Mouse (Mus musculus) telencephalon, adult 2 months (tissue): ENCODE measurements at regions not wholly inside any gene's neighbourhood (a gene's known extent, or its start where the extent isn't known, plus 50 kb on each side); places are given as distances from the start of the nearest gene placed in this dataset.

ENCODE experiments used
- DNase-seq: peaks from one replicate; pipeline ENCODE4 v3.0.0-alpha.2; 2011; ENCODE audit warnings: low read depth, low spot score

GRCm38 (mm10) chr7:137745991-137746390 is 308.6 kb downstream of the Glrx3 start:
- DNase-seq: no peak

DNA sequence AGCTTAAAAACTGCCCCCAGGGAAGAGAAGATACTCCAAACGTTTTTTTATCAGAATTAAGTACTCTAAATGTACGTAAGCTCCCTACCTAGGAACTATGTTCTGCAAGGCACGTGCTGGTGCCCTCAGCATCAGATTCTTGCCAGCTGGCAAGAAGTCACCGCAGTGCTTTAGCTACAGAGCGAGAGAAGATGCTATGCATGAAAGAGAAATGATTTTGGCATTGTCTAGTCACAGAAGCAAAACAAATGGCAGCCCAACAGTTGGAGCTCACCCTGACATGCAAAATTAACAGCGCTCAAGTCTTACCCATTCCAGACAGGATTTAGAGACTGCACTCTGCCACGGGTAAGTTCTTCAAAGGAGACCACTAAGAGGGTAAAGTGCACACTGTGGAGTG is 311.5 kb downstream of the Glrx3 start:
- no peak for DNase-seq

DNA sequence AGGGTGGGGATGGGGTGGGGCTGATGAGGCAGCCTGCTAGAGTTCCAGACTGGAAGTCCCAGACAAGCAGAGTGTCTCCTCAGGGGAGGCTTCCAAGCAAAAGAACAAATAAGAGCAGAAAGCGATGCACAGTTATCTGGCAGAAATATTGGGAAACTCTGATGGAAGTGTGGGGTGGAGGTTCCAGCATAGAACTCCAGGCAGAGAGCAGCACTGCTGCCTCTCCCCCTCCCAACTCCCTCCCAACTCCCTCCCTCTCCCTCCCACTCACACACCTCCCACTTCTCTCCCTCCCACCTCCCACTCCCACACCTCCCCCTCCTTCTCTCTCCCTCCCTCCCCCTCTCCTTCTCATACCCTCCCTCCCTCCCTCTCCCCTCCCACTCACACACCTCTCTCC is 313.3 kb downstream of the Glrx3 start:
- DNase-seq: no peak

- no peak for DNase-seq
Measured at GRCm38 (mm10) chr7:137751151-137751859, 313.9 kb downstream of the Glrx3 start.

GRCm38 (mm10) chr7:137765961-137766360 is 328.5 kb downstream of the Glrx3 start:
- DNase-seq: no peak

GRCm38 (mm10) chr7:137766721-137767120 is 329.3 kb downstream of the Glrx3 start:
- no peak for DNase-seq

- DNase-seq: no peak
Measured at GRCm38 (mm10) chr7:137773051-137773964, 335.9 kb downstream of the Glrx3 start.

DNA sequence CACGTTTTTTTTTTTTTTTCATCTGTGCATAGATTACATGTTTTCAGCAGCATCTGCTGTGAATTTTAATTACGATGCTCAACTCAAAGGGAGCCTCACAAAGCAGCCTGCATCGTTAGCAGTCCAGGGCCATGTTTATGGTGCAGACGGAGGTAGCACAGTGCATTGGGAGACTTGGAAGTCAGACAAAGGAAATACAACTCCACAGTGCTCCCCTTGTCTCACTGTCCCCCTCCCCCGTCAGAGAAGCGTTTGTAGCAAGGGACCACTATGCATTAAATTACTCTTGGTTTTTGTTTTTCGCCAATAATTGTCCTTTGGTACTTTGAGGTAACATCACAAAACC is 336.5 kb downstream of the Glrx3 start:
- no peak for DNase-seq

GRCm38 (mm10) chr7:137783954-137784353 is 346.5 kb downstream of the Glrx3 start:
- no peak for DNase-seq

GRCm38 (mm10) chr7:137805361-137805760 is 367.9 kb downstream of the Glrx3 start:
- no peak for DNase-seq

- no peak for DNase-seq
Measured at GRCm38 (mm10) chr7:137812839-137813238, 375.4 kb downstream of the Glrx3 start.

DNA sequence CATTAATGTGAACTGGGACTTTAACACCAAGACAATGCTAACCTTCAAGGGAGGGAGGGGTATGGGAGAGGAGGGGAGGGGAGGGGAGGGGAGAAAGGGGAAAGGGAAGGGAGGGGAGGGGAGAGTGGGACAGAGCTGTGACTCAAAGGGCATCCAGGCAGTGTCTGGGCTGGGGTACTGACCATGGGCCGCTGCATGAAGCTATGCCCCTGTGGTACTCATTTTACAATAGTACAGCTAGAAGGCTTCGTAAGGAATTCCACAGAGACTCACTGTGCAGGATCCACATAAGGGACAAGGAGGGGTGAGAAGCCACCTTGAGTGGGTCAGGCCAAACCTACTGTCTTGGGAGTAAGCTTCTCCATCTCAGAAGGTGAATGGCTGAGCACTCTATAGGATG is 403.1 kb downstream of the Glrx3 start:
- DNase-seq: no peak

- no peak for DNase-seq
Measured at GRCm38 (mm10) chr7:137841044-137841443, 403.6 kb downstream of the Glrx3 start.

- DNase-seq: no peak
Measured at GRCm38 (mm10) chr7:137841456-137842100, 404.2 kb downstream of the Glrx3 start.

GRCm38 (mm10) chr7:137847856-137848255 is 410.4 kb downstream of the Glrx3 start:
- no peak for DNase-seq

DNA sequence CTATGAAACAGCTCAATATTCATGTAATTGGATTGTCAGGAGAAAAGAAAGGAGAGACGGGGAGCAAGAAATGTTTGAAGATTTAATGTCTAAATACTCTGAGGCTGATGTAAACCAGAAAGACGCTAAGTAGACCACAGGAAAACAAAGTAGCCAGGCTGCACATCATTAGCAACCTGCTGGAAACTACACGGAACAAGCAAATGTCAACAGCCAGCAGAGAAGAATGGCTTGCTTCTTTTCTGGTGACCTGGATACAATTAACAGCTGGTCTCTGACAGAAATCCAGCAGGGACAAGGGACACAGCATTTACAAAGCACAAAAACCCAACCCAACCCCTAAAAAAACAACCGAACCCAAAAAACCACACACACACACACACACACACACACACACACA is 413.6 kb downstream of the Glrx3 start:
- DNase-seq: no peak

DNA sequence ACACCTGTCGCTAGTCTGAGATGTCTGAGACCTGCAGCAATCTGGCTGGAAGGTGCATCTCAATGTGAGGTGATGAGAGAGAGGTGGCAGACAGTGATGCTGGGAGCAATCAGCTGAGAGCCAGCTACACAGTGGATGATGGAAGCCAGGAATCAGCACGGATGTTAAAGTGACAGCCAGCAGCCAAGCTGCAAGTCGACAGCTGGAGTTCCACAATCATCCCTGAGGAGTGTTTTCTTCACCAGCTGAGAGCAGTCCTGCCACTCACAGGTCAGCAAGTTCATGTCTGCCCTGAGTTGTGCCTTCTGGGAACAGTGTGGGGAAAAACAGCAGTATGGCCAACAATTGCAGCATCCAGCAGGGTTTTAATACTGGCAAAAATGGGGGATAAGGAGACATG is 422.3 kb downstream of the Glrx3 start:
- DNase-seq: no peak

DNA sequence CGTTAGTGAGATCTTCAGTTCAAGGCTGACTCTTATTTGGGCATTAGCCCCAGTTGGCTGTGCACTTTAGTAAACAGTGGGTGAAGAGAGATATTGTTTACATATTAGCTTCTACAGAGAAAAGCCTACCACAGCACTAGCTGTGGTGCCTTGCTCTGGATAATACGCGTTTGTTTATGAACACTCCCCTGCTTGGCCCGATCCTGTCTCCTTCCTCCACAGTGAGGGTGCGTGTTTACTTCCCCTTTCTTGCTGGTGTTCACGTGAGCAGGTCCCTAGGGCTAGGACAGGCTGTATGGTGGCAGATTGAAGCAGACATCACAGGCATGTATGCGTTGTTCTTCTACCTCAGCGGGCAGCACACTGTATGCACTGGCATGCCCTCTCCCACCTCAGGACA is 423.1 kb downstream of the Glrx3 start:
- DNase-seq: no peak

DNA sequence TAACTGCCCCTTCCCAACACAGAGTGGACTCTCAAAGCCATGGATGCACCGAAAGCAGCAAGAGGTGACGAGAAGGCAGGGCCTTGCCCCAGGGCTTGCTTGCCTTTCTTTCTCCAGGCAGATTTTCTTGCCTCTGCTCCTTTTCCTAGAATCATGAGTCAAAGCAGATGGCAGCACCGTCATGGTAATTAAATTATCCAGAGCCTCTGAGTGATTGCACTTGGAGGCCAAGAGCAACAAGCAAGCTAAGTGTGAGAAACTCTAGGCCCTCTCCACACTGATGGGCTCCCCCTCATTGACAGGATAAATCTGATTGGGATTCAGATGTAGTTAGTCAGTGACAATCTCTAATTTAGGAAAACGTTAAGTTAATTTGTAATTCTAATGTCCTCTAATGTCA is 427.5 kb downstream of the Glrx3 start:
- DNase-seq: no peak

- DNase-seq: no peak
Measured at GRCm38 (mm10) chr7:137865457-137865856, 428.0 kb downstream of the Glrx3 start.

- DNase-seq: no peak
Measured at GRCm38 (mm10) chr7:137866880-137867279, 429.5 kb downstream of the Glrx3 start.

- DNase-seq: no peak
Measured at GRCm38 (mm10) chr7:137868501-137868900, 431.1 kb downstream of the Glrx3 start.

DNA sequence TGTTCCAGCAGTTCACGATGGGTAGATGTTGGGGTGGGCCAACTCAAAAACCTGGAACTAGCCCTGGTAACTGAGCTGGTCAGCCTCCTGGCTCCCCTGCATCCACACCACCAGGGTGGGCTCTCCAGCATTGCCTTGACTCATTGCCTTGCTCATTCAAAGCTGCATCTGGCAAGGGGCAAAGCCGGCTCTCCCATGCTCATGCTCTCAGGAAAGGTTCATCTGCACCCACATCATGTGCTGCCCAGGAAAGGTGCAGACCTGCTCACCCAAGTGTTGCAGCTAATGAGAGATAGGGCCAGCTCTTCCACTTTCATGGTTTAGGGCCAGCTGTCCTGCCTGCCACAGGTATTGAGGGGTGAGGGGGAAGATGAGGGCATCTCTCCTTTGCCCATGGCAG is 437.9 kb downstream of the Glrx3 start:
- no peak for DNase-seq
